10 mouse cellular contexts compared by ENCODE assay signal in genomic region chr16:38711245-38711644, GRCm38 (mm10). TPM values are rescaled to one million over a fixed set of nuclear protein-coding genes. Genes with fewer than 3 reads are reported as not detected.
A peak's percentile ranks its signal among the peaks of the same experiment; 100 is the strongest.
DNase-seq lines count a peak whose midpoint lies in the region; ATAC-seq and TF ChIP-seq lines count a peak whose summit lies in the region.
"Had no signal": no experiment of that assay in that cellular context is flagged by ENCODE, and none has a peak within 500 bp of the region (broad histone marks: within the 10 kb centered on the region; RNA-seq: fewer than 3 reads in every experiment).

No protein-coding gene starts in this region.

- H3K9ac ChIP-seq in limb, embryonic 13.5 days, result peak overlapping the region; percentile 87; the same call in 1 of the 2 replicates
- no peak overlapping the region for H3K9ac ChIP-seq in neural tube, embryonic 14.5 days (replicated peaks; ENCODE audit: low read depth, low read length)

- H3K4me3 ChIP-seq in left cerebral cortex, adult 2 months, result peak overlapping the region; percentile 83
- H3K4me3 ChIP-seq in embryonic fibroblast, embryonic 13.5 days (ENCODE audit: insufficient read depth, low read length), result peak overlapping the region; percentile 81
- H3K4me3 ChIP-seq in limb, embryonic 13.5 days, result peak overlapping the region; percentile 73
- H3K4me3 ChIP-seq in neural tube, embryonic 14.5 days (ENCODE audit: low read depth, low read length), result no peak overlapping the region; the same call in 1 of the 2 replicates

- WGBS in limb, embryonic 13.5 days, result 30% methylated on average over 4 of the region's 4 CpGs
- WGBS in neural tube, embryonic 14.5 days, result 67% methylated on average over 4 of the region's 4 CpGs

- H3K36me3 ChIP-seq in limb, embryonic 13.5 days, result no peaks in the 10 kb centered on the region
- no peaks in the 10 kb centered on the region for H3K36me3 ChIP-seq in neural tube, embryonic 14.5 days (ENCODE audit: control insufficient read depth, insufficient read depth, low read length)

- H3K9me3 ChIP-seq in limb, embryonic 13.5 days, result no peaks in the 10 kb centered on the region
- no peaks in the 10 kb centered on the region for H3K9me3 ChIP-seq in neural tube, embryonic 14.5 days (ENCODE audit: control insufficient read depth, low read length)
- H3K9me3 ChIP-seq: megakaryocyte, embryonic 14.5 days had no signal

- intact Hi-C loops in left cerebral cortex, adult 2 months (cut with DNase I), result no loop called here
- intact Hi-C loops in left cerebral cortex, postnatal 14 days (cut with DNase I), result no loop called here
- intact Hi-C loops in gastrocnemius, postnatal 36 days (cut with DNase I), result no loop called here

- H3K4me2 ChIP-seq in limb, embryonic 13.5 days (replicated peaks), result peak overlapping the region; percentile 71
- peak overlapping the region; percentile 30; the same call in 1 of the 2 replicates for H3K4me2 ChIP-seq in neural tube, embryonic 14.5 days (ENCODE audit: low read depth, low read length)

- TF ChIP-seq CTCF in left cerebral cortex, adult 2 months (IDR thresholded peaks at IDR 0.05), result no peak
- no peak for TF ChIP-seq CTCF in embryonic fibroblast, embryonic 13.5 days (IDR thresholded peaks at IDR 0.05; ENCODE audit: borderline replicate concordance, insufficient read depth, low read length)

- peak overlapping the region; percentile 15; the same call in 1 of the 2 replicates for H3K27ac ChIP-seq in left cerebral cortex, adult 2 months
- peak overlapping the region; percentile 39 for H3K27ac ChIP-seq in embryonic fibroblast, embryonic 13.5 days (ENCODE audit: insufficient read depth, low read length)
- H3K27ac ChIP-seq in limb, embryonic 13.5 days, result no peak overlapping the region
- no peak overlapping the region for H3K27ac ChIP-seq in neural tube, embryonic 14.5 days (ENCODE audit: low read depth, low read length)

- ATAC-seq in limb, embryonic 13.5 days (ENCODE audit: low FRiP score, low read depth), result no peak
- ATAC-seq in neural tube, embryonic 14.5 days (ENCODE audit: low read depth), result no peak
- ATAC-seq in erythroblast, adult 5-6 weeks (replicated peaks; ENCODE audit: low FRiP score, poor library complexity, severe bottlenecking), result no peak
- ATAC-seq: forebrain, embryonic 14.5 days had no signal

- H3K27me3 ChIP-seq in limb, embryonic 13.5 days, result no peaks in the 10 kb centered on the region
- H3K27me3 ChIP-seq in neural tube, embryonic 14.5 days (ENCODE audit: control insufficient read depth, insufficient read depth, low read length), result no peaks in the 10 kb centered on the region

- TF ChIP-seq POLR2A in embryonic fibroblast, embryonic 13.5 days (IDR thresholded peaks at IDR 0.05; ENCODE audit: low read depth, low read length), result no peak

- H3K4me1 ChIP-seq in embryonic fibroblast, embryonic 13.5 days (ENCODE audit: control insufficient read depth, insufficient read depth, low read length), result 0 out of 2 replicates have a peak, but pooled peaks cover 3% of the 10 kb centered on the region
- peaks cover 41% of the 10 kb centered on the region for H3K4me1 ChIP-seq in limb, embryonic 13.5 days
- peaks cover 12% of the 10 kb centered on the region; the same call in 1 of the 2 replicates for H3K4me1 ChIP-seq in neural tube, embryonic 14.5 days (ENCODE audit: control insufficient read depth, insufficient read depth, low read length)

- peak in 1 of 2 experiments; percentile 8 for DNase-seq in left cerebral cortex, adult 2 months (ENCODE audit: extremely low spot score in 1 of 2, low spot score in 2 of 2)
- no peak for DNase-seq in left cerebral cortex, postnatal 14 days (ENCODE audit: low spot score in 2 of 2)
- no peak for DNase-seq in testis, postnatal 10 days (ENCODE audit: low spot score)
- DNase-seq in gastrocnemius, postnatal 36 days, result no peak

RNA-seq across cellular contexts. Expression of gene Arhgap31, which starts 1.8 kb away (rescaled TPM):
- total RNA-seq in left cerebral cortex, adult 2 months (2021), result 10 to 100 TPM; 19.1 to 20.6 TPM
- 10 to 100 TPM; 19.9 to 20.6 TPM for total RNA-seq in left cerebral cortex, postnatal 14 days (2021)
- 27.7 and 31.1 TPM in 2 replicates for polyA plus RNA-seq in embryonic fibroblast, embryonic 13.5 days (2011; ENCODE audit: insufficient read length, low read depth, missing spikeins)
- polyA plus RNA-seq in limb, embryonic 13.5 days (2015; fragmentation: Nextera tagmentation; extraction: Ambion mirVana), result 13.3 and 14.5 TPM in 2 replicates
- 3.8 and 7.8 TPM in 2 replicates for polyA plus RNA-seq in neural tube, embryonic 14.5 days (2014; fragmentation: Nextera tagmentation; extraction: Ambion mirVana)
- 2.7 TPM in 2 replicates for total RNA-seq in erythroblast, adult 5-6 weeks (2015; ENCODE audit: low replicate concordance)
- total RNA-seq in erythroblast, adult 5-6 weeks (2017; ENCODE audit: low replicate concordance), result 2.0 and 2.3 TPM in 2 replicates
- total RNA-seq in gastrocnemius, postnatal 36 days (2021), result 10 to 100 TPM; 12.3 to 12.4 TPM

RNA-seq across cellular contexts. Expression of gene B4galt4, which starts 30.8 kb away (rescaled TPM):
- total RNA-seq in left cerebral cortex, adult 2 months (2021), result 10 to 100 TPM; 21.4 to 23.3 TPM
- 10 to 100 TPM; 20.6 to 23.5 TPM for total RNA-seq in left cerebral cortex, postnatal 14 days (2021)
- polyA plus RNA-seq in embryonic fibroblast, embryonic 13.5 days (2011; ENCODE audit: insufficient read length, low read depth, missing spikeins), result 10.1 and 12.0 TPM in 2 replicates
- polyA plus RNA-seq in limb, embryonic 13.5 days (2015; fragmentation: Nextera tagmentation; extraction: Ambion mirVana), result 36.7 and 37.2 TPM in 2 replicates
- polyA plus RNA-seq in neural tube, embryonic 14.5 days (2014; fragmentation: Nextera tagmentation; extraction: Ambion mirVana), result 32.7 and 34.9 TPM in 2 replicates
- total RNA-seq in erythroblast, adult 5-6 weeks (2015; ENCODE audit: low replicate concordance), result 7.7 and 19.4 TPM in 2 replicates
- total RNA-seq in erythroblast, adult 5-6 weeks (2017; ENCODE audit: low replicate concordance), result 4.4 and 7.4 TPM in 2 replicates
- total RNA-seq in gastrocnemius, postnatal 36 days (2021), result 1 to 10 TPM; 3.8 to 4.4 TPM

Comparison
In these comparisons a context has a peak if more than half of its experiments do, and no peak if none do; other contexts are left out.
1. H3K27ac ChIP-seq: peak in left cerebral cortex, adult 2 months (single experiment) and embryonic fibroblast, embryonic 13.5 days (single experiment); none in limb, embryonic 13.5 days (single experiment) and neural tube, embryonic 14.5 days (single experiment).